Mouse (Mus musculus) kidney, postnatal 4 days (tissue): ENCODE measurements around the gene Slc4a10.
A peak's percentile ranks its signal among the peaks of the same experiment; 100 is the strongest.
"Not testable (repeated sequence)": the region's sequence is repeated elsewhere in the genome, so short reads cannot be mapped to it uniquely, and the experiment has no call there.

Experiments
- DNase-seq, 2 experiments: peaks; one replicate each; pipeline ENCODE4 v3.0.0; 2021; ENCODE audit warnings: mixed read lengths in 2 of 2

Gene Slc4a10

DNA sequence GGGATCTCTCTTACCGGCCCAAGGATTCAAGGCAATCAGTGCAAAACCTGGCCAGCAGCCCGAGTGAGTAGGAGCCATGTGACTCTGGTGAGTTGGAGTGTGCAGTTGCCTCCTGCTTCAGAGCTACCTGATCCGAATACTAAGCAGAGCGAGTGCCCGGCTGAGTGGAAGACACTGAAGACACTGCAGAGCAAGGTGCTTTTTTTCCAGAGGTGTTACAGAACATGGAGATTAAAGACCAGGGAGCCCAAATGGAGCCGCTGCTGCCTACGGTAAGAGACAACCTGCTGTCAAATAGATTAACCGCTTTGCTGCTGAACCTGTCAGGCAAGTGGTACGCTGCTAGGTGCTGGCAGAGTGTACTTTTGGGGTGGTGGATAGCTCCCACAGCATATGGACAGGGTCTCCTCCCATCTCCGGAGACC lies at the start of gene Slc4a10:
Gene Slc4a10, plus strand, starts transcription at position 42 of the 425 bp plus-strand sequence.
- DNase-seq = peak; percentile 6 to 11

DNA sequence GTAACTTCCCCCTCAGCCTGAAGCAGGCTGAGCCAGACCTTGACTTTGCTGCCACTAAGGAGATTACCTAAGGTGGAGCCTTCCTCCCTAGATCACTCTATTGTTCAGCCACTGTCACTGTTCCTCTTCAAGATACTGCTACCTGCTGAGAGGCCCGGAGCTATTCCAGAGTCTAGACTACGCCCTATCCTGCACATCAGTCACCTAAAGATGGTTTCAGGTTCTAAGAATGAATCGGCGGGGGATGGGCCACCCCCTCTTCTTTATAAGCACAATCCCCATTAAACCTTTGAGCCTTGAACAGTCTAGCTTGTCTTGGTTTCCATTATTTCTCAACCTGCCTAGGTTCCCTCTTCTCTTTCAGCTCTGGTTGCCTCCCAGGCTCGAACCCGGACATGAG lies 45.0 kb upstream of the Slc4a10 start:
- DNase-seq = not testable (repeated sequence)

DNA sequence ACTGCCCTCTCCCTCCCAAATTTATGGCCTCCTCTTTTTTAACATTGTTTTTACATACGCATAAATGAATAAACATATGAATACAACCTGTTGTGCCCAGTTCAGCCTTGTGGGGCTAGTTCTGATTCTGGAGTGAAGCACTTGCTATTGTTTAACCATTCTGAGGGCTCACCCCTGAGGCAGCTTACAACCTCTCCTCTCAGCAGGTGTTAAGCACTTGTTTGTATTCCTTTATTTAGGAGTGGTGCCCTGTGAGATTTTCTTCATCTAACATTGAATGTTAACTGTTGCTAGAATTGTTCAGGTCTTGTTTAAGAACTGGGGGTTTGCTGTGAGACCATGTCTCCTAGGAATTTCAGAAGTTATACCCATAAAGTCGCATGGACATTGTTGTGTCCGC lies 28.1 kb upstream of the Slc4a10 start:
- DNase-seq = no peak

DNA sequence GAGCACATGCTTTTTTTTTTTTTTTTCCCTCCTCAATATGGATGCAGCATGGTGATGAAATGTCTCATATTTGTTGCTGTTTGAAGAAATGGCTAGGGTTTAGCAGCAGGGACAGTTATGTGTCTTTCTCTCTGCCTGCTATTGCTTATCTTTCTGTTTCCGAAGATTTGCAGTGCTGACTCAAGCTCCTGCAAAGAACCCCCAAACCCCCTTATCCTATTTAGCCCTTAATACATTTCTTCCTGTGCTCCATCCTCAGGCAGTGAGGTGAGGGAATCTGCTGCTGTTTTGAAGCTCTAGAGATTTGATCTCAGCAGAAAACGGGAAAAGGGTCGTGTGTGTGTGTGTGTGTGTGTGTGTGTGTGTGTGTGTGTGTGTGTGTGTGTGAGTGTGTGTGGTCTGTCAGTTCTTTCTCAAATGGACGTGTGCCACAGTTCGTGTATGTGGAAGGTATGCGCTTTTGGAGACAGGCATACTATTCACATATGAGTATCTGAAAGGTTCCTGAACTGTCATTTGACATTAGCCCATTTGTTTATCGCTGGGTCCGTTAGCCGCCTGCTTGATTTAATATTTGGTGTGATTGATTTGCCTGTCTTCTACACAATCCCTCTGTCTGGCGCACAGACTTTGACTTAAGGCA lies 720 bp downstream of the Slc4a10 start:
- DNase-seq = no peak

DNA sequence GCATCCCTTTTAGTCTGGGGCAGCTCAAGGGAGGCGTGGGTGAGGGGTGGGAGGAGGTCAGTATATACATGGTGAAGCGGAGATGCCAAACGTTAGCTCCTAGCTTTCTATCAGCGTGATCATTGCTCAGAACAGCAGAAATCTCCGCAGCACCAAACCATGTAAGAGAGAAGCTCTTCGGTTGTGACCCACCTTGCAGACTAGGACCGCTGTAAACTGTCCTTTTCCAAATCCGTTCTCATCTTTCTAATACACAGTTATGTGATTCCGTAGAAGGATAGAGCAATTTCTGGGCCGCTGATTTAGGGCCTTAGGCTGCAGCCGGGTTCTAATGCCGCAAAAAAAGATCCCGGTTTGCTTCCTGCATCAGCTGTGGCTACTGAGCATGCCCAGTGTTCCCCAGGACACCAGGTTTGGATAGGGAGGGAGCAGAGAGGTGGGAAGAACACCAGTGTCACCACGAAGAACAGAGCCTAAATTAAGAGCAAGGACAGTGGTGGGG lies 1.3 kb downstream of the Slc4a10 start:
- DNase-seq = peak; percentile 11 to 20

DNA sequence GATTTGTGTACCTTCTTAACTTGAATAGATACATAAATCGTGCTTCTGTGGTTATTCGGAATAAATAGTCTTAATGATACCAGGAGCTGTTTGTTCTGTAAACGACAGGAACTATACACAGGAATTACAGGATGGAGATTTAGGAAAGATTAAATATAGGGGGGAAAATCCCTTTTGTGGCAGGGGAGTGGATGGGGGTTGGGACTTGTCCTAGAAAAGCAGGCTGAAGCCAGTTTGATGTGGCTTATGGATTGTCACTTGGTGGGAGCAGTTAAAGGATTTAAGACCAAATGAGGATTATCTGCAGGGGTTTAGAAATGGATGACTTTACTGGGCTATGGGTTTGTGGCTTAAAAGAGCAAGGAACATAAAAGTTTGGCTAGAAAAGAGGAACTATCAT lies 1.9 kb downstream of the Slc4a10 start:
- DNase-seq = no peak

DNA sequence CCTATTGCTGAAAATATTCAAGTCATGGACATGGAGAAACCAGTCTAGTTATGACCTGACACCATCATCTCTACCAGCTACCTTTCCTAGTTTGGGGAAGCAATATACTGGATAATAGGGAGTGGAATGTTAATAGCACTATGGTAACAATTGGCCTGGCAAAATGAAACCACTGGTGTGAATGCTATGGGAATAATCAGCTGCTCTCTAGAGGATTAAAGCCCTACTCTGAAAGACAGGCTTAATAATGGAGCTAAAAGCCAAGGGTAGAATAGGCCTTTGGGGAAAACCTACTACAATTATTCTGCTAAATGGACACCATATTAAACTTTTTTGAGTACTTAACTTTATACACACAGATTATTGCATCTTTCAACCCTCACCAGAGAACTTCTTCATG lies 30.2 kb downstream of the Slc4a10 start:
- no peak for DNase-seq

DNA sequence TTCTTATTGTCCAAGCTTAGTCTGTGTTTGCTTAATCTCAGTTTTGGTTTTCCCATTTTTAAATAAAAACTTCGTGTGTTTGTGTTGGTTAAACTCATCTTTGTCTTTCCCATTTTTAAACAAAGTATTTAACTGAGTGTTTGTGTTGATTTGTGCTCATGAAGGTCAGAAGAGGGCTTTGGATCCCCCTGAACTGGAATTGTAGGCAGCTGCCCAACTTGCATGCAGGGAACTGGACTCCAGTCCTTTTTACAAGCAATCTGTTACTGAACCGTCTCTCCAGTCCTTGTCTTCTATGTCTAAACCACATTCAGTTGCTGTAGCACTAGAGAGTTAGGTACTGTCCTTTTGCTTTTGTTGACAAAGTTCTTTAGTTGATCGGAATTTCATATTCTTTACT lies 41.3 kb downstream of the Slc4a10 start:
- no peak for DNase-seq

DNA sequence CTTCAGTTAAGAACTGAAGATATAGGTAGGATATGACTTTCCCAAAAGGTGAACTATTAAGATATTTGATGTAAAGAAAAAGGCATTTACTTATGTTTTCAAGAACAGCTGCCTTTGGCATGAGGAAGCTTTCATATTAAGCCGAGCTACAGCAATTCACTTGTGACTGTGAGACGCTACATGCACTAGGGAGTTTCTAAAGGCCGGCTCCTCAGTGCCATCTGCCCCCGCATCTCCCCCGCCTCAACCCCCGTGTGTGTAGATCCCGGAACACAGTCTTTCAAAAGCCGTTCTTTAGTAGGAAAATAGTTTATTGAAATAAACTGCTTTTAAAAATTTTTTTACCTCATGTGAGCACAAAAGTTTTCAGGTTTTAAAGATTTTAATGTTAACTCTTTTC lies 42.5 kb downstream of the Slc4a10 start:
- peak in 1 of 2 experiments; percentile 1 for DNase-seq

DNA sequence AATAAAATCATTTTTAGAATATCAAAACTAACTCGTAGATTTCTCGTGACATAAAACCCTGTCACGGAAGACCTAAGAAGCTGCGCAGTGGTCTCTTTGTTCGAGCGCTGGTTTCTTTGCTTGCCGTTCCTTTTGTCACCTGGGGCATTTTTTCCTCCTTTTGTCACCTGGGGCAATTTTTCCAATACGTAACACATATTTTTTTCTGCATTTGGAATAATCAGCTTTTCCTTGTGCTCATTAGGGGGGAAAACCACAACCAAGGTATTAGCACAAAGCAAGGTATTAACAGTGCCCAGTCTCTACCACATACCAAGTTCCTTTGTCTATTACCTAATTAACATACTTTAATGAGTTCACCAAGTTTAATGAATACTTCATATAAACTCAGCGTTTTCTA lies 42.9 kb downstream of the Slc4a10 start:
- no peak for DNase-seq

DNA sequence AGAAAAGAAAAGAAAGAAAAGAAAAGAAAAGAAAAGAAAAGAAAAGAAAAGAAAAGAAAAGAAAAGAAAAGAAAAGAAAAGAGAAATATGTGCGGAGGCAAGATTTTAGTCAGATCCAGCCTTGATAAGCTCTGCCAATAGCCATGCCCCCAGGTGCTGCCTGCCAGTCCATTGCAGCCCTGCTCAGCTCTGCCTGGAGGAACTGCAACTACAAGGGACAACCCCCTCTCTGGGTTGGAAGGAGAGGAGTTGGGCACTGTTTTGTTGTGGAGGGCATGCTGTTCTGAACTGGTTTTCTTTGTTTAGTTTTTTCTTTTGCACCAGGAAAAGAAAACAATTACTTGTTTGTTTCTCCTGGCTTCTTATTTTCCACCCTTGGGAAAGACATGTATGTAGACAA lies 54.3 kb downstream of the Slc4a10 start:
- DNase-seq = no peak

DNA sequence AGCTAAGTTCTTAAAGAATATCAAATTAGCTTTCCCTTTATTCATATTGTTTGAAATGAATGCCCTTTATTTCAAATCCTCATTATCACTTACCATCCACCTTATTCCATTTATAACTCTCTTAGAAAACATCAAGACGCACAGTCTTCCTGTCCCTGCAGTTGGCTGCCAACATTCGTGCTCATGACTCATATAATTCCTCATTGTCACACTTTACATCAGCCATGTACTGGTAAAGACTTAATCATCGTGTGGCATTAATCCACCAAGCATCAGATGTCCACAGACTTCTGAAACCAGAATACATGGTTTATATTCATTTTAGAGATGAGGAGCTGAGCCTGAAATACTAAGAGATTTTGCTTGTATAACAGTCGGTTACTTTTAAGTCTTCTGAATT lies 69.1 kb downstream of the Slc4a10 start:
- DNase-seq = no peak

DNA sequence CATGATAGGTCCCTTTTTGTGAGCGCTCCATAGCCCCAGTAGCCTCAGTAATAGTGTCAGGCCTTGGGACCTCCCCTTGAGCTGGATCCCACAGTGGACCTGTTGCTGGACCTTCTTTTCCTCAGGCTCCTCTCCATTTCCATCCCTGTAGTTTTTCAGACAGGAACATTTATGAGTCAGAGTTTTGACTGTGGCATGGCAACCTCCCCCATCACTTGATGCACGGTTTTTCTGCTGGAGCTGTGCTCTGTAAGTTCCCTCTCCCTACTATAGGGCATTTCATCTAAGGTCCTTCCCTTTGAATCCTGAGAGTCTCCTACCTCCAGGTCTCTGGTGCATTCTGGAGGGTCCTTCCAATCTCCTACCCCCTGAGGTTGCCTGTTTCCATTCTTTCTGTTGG lies 83.7 kb downstream of the Slc4a10 start:
- no peak for DNase-seq

DNA sequence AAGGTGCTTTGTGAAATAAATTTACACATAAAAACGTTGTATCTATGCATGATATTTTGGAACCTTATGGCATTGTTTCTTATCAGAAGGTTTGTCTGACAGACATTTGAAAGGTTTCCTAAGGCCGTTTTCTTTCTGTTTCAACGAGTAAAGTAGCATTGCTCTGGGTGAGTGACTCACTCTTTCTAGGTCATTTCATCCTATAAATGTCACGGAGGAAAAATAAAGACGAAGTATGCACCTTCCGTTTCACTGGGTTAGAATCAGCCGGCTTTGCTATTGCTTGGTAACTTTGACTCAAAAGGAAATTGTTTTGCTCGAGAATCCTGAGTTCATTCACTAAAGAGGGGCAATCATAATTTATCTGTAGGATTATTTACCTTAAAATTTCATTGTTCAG lies 88.6 kb downstream of the Slc4a10 start:
- no peak for DNase-seq

DNA sequence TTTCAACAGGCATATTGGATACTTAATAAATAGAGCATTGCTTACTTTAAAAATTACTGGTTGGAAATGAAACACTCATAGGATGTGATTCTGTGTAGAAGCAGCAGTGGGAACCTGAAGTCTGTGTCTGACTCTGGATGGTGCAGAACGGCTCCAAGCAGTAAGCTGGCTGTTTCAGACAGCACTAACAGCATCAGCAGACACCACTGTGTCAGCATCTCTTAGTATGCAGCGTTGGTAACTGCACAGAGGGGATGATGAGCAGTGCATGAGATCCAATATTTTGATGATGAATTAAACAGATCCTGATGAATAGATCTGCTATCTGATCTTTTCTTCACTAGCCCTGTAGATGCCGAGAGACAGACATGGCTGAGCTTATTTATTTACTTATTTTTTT lies 101.4 kb downstream of the Slc4a10 start:
- no peak for DNase-seq

DNA sequence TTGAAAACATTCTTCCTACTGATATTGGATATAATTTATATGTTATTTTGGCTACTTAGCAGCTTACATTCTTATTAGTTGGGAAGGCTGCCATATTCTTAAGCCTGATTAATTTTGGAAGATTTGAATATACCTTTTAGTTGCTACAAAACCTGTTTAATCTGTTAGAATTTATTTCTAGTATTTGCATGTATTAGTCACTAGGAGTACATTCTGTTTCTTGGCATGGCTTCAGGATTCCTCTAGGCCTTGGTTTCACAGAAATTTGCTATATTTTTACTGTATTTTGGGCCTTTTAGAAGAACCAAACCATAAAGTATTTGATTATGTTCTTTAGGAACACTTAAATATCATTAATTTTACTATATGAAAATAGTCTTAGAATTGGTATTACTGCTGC lies 103.2 kb downstream of the Slc4a10 start:
- DNase-seq = no peak

DNA sequence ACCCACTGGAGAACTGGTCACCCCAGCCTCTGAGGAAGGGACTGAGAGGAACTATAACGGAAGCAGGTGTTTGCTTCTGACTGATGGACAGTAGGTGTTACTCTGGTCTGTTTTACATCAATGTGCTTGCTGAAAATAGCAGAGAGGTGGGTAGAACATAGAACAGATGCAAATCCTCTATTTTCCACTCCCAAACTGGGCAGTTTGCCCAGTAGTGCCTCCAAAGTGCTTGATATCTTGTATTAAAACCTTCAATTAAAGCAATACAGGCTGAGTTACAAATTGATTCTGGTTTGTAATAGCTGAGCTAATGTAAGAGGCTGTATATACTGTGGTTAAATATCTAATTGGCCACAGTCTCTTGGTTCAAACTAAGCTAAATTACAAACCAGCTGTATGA lies 104.6 kb downstream of the Slc4a10 start:
- no peak for DNase-seq

DNA sequence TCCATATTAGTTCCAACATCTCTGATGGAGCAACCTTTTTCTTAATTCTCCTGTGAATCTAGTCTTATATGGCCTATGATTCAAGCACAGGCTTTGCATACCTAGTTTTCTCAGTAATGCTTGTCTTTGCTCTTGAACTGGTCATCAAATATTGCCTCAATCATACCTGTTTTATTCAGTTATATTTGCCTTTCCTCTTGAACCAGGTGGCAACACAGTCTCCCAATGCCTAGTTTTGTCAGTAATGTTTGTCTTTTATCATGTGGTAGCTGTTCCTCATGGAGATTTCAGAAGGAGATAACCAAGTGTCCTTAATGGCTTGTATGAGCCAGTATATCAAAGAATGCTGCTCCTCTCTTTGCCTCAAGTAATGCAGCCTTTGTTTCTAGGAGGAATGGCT lies 163.8 kb downstream of the Slc4a10 start:
- DNase-seq = no peak

DNA sequence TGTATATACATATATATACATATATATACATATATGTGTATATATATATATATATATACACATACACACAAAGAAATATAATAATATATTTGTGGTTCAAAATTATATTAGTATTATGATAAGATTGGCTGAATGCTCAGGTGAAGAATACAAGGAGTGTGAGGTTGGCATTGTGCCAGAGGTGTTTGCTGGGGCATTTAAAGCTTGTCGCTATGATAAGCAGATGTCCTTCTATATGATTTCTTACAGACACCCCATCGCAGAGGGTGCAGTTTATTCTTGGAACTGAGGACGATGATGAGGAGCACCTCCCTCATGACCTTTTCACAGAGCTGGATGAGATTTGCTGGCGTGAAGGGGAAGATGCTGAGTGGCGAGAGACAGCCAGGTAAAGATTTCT lies 164.8 kb downstream of the Slc4a10 start:
- no peak for DNase-seq

DNA sequence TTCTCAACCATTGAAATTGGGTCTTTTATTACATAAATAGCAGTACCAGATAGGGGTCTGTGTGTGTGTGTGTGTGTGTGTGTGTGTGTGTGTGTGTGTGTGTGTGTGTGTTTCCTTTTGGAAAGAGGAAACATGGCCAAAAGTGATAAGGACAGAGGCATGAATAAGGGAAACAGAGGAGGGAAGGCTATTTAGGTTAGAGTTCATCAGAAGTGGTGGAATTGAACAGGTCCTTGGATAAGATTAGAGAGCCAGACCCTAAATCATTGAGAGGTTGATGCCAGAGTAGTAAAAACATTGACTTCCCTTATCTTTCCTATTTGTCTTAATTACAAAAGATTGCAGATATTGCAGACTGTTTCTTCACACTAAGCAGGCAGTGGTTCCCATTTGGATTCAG lies 181.3 kb downstream of the Slc4a10 start:
- no peak for DNase-seq

DNA sequence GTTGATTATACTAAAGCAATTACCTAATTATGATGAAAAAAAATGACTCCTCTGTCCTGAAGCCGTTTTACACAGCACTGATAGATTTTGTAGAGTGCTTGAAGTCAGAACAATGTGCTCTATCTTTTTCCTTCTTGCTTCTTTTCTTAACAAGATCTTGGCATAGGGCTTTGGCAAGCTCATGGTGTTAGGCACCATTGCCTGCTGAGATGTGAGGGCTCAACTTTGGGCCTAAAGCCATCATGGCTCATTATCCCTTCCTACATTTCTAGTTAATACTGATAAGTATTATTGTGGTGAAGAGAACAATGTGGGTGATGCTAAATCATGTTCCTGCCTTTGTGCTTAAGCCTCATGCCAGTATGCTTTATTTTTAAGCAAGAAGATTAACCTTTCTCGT lies 185.0 kb downstream of the Slc4a10 start:
- no peak for DNase-seq

DNA sequence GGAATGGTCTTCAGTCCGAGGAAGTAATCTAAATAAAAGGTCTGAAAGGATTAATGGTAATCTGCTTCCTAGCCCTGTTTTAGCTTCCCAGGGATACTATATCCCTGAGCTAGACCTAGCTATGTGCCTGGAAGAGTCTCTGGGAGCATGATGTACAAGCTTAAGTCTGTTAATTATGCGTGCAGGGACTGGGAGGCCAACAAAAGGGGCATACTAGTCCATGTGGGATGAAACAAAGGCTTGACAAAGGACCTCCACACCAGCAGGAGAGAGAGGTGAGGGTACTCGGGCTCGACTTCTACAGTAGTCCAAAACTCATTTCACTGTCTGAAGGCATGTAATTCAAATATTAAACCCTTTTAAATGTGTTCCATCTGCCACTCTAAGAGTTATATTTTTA lies 197.9 kb downstream of the Slc4a10 start:
- no peak for DNase-seq

DNA sequence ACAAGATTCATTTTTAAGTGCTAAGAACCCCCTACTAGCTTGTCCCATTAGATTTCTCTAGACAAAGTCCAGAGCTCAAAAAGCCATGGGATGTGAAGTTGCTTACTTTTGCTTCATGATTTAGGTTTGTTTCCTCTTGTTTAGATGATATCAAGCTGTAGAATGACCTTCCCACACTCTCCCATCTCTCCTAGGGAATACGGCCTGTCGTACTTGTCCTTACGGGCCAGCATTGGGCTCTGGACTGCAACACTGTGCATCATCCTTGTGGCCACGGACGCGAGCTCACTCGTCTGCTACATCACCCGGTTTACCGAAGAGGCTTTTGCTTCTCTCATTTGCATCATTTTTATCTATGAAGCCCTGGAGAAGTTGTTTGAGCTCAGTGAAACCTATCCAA lies 222.2 kb downstream of the Slc4a10 start:
- DNase-seq = no peak

DNA sequence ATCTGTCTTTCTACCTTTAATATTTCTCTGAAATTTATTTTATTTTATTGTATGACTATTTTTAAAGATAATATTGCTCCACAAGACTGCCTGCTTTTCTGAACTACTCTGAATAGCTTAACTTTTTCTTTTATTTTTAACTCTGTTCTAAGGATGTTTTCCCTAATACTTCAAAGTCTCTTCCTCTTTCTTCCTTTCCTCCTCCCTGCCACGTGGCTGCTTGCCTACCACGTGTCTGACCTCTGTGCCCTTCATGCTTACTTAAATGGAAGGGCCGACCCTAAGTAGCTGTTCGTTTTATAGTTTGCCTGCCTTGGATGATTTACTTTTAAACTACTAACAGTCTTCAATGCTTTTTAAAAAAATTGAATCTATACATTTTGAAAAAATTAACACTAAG lies 225.6 kb downstream of the Slc4a10 start:
- no peak for DNase-seq

DNA sequence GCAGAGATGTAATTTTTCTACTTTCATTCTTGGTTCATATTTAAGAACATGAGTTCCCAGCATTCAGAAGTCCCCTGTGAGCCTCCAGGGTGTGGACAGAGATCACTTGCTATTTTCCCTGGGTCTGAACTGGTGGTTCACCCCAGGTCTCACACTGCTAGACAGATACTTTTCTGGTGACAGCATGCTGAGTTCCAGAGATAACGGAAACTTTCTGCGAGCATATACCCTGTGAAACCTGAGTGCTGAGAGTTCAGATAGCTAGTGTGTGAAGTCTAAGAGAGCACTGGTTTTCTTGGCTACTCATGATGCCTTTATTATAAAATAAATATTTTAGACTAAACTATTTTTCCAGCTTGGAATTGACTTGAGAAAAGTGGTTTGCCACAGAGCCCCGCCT lies 232.5 kb downstream of the Slc4a10 start:
- no peak for DNase-seq
